Mouse (Mus musculus) urinary bladder, postnatal 25 days (tissue): Measurements from ENCODE around the gene Hist1h3h.
"Not testable (repeated sequence)": the region's sequence is repeated elsewhere in the genome, so short reads cannot be mapped to it uniquely, and the experiment has no call there.

Experiments used
- DNase-seq: peaks from one replicate; pipeline ENCODE4 v3.0.0; 2022; ENCODE audit warnings: low spot score

Hist1h3h gene

DNA sequence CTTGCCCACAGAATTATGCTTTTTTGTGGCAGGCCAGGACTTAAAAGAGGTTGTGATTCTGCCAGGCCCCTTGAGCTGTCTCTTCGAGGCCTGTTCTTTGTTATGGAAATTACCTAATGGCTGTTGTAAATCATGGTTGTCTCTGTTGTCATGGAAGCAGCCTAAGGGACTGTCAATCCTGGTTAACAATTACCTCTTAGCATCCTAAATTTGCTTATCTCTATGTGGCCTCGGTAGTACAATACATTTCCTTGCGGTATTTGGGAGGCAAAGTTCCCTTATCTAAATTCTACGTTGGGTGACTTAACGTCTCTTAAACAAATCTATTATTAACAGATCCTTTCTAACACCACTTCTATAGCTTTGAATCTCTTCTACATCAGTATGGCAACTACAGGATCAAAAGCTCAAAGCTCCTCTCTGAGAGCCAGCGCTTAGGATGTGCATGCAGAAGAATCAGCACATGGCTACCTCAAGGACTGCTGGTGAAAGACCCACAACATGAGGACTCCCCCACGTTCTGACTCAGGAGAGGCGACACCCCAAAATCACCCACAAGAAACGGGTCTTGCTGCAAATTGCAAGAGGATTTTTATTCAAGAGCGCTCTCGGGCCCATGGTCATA is 10.6 kb downstream of the Hist1h3h start:
- DNase-seq: no peak

DNA sequence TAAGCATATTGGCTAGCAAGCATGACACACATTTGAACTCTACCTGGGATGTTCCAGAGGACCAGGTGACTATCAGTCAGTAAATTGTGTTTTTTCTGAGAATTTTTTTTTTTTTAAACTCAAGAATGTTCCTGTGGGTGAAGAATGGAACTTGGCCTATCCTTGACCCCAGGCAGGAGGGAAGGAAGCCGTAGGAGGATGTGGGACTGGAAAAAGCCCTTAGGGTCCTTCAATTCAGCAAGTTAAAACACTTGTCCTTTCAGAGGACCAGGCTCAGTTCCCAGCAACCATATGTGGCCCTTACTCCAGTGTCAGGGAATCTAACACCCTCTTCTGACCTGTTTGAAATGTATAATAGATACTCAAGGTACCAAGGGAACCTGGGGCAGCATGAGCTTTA is 12.1 kb downstream of the Hist1h3h start:
- no peak for DNase-seq

DNA sequence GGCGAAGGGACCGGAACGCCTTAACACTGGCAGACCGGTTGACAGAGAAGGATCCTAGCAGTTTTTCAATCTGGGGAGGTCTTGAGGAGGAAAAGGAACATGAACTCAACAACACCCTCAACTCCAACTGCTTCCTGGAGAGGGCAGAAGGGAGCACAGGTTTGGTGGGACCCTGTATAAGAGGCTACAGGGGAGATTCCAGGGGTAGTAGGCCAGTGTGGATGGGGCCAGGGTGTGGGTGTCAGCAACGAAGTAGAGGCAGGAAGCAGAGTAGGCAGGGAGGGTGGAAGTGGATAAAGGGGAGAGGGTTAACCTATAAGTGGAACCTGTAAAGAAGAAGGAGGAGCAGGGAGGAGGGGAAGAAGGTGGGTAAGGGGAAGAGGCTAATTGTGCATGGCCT is 16.0 kb downstream of the Hist1h3h start:
- DNase-seq: no peak

DNA sequence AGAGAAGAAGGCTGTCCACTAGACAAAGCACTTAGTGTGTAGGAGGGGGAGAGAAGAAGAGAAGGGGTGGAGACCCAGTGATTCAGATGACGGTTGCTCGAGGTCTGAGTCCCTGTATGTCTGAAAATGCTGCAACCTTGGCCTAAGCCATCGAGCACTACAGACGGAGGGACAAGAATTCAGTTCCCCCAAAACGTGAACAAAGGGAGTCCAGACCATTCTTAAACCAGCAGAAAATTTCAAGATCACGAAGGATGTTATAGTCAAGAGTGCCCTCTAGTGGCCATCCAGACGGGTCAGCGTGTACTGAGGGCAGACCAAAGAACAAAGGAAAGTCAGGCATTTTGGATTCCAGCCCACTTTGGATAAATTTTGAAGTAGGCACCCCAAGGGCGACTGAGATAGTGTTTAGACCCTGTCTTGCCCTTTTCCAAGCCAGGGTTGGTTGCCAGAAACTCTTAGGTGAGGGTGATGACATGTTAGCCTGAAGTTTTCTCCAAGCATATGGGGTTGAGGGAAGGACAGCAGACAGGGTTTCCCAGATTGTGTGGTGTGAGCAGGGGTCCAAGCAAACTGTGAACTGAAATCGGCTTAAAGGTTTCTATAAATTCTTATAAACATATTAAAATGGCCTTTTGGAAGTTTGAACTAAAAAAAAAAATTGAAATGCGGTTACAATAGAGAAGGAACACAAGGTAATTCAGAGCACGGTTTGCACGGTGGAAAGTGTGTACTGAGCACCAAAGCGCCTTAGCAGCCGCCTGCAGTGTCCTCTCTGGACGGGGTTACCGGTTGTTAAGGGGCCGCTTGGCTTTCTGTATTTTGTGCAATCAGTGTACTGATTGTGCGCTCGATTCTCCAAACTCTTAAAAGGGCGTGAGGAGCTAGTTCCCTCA is 16.8 kb downstream of the Hist1h3h start:
- DNase-seq: peak; percentile 67

DNA sequence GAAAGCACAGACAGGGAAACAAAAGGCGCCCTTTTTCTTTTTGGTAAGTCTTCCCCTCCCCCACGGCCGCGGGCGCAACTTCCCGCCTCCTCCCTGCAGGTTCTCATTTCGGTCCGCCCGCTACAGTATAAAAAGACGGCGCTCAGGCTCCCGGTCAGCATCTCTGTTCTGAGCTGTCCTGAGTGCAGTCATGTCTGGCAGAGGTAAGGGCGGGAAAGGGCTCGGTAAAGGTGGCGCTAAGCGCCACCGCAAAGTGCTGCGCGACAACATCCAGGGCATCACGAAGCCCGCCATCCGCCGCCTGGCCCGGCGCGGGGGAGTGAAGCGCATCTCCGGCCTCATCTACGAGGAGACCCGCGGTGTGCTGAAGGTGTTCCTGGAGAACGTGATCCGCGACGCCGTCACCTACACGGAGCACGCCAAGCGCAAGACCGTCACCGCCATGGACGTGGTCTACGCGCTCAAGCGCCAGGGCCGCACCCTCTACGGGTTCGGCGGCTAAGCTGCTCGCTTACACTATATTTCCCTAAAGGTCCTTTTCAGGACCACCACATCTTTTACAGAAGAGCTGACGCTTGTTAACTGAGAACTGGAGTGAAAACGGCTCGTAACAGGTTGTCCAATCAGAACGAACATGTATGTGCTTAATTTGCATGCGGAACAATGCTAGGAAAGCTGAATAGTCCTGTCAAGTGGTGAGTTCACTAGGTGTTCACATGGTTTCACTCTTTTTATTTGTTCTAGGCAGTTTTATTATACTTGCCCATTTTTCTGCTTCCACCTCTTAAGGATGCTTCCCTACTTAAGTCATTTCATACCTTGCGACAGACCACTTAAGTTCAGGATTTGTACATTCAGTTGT is 17.7 kb downstream of the Hist1h3h start, which contains the start of gene Hist1h4j:
Hist1h4j (plus strand) TSS at position 159 of the 862 bp plus-strand sequence.
- peak; percentile 62 for DNase-seq

DNA sequence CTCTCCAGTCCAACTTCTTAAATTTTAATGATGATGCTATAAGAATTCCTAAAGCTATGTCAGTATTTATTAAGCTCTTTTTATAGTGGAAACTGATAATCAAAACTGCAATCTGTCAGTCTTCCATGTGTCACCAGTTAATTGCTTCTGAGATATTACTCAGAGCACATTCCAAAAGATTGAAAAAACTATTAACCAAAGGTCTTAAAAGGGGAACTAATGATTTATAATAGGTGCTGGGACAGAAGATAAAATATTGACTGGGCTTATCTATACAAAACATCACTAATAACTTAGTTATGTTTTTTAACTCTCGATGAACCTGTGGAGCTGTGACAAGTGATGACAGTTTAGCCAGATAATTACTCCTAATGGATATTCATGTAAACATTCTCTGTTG is 27.5 kb downstream of the Hist1h3h start:
- DNase-seq: no peak

DNA sequence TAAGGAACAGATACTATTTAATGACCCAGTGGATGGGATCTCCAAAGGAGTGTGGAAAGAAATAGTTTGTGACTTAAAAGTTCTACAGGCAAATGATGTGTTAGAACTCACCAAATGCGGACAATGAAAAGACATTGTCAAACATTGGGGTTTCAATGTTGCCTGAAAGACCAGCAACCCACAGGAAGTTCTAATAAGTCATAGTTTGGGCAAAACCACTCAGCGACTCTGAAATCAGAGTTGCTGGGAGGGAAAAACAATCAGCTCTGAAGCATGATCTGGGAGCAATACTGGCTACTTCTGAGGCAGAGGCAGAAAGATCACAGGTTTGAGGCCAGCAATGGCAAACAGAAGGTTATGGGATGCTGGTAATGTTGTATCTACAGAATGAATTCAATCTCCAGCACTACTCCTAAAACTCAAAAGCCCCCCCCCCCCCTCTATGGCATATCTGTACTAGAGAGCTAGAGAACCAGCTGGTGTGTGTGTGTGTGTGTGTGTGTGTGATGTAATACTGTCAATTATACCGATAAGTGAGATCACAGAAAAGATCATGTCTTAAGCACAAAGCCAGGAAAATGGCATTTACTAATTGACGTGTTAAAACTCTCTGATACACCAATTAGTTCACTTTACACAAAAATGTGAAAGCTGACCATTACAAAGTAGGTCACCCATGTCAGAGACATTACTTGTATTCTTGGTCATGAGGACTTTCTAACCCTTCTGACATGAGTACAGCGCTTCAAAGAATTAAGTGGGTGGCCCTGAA is 32.1 kb downstream of the Hist1h3h start:
- DNase-seq: no peak

DNA sequence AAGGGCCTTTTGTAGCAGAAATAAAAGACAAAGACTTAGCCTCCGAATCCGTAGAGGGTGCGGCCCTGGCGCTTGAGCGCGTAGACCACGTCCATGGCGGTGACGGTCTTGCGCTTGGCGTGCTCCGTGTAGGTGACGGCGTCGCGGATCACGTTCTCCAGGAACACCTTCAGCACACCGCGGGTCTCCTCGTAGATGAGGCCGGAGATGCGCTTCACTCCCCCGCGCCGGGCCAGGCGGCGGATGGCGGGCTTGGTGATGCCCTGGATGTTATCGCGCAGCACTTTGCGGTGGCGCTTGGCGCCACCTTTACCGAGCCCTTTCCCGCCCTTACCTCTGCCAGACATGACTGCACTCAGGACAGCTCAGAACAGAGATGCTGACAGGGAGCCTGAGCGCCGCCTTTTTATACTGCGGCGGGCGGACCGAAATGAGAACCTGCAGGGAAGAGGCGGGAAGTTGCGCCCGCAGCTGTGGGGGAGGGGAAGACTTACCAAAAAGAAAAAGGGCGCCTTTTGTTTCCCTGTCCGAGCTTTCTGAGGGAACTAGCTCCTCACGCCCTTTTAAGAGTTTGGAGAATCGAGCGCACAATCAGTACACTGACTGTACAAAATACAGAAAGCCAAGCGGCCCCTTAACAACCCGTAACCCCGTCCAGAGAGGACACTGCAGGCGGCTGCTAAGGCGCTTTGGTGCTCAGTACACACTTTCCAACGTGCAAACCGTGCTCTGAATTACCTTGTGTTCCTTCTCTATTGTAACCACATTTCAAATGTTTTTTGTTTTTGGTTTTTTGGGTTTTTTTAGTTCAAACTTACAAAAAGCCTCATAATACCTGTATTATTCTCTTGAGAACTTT is 32.9 kb downstream of the Hist1h3h start, which contains the start of gene Hist1h4k:
Hist1h4k (minus strand) TSS at position 347 of the 859 bp plus-strand sequence.
- DNase-seq: peak; percentile 88

DNA sequence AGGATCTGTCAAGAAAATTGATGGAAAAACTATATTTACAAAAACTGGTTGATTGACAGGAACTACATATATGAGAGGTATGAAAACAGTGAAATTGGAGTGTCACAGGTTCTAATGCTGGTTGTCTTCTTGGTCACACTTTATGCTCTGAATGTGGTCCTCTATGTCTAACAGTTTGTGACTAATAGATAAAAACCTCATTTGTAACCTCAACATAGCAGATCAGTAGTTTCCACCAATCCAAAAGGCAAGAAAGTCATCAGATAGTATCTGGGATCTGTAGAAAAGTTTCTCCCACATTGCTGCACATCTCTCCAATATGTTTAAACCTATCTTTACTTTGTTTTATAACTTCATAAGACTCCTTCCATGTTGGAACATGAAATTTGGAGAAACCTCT is 34.0 kb downstream of the Hist1h3h start:
- no peak for DNase-seq

DNA sequence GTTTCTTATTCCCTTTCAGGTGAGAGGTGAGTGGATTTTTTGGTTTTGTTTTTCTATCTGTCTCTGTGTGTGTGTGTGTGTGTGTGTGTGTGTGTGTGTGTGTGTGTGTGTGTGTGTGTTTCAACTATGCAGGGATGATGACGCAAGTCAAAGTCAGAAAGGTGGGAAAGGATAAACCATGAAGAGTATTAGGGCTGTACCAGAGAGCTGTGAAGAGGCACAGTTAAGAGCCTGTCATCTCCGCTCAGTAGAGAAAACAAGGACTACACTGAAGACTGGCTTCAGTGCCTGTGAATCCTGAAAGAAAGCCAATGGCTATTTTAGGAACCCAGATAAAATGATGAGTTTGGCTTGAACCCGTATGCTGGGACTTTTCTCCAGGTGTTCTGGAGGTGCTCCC is 34.4 kb downstream of the Hist1h3h start:
- no peak for DNase-seq

DNA sequence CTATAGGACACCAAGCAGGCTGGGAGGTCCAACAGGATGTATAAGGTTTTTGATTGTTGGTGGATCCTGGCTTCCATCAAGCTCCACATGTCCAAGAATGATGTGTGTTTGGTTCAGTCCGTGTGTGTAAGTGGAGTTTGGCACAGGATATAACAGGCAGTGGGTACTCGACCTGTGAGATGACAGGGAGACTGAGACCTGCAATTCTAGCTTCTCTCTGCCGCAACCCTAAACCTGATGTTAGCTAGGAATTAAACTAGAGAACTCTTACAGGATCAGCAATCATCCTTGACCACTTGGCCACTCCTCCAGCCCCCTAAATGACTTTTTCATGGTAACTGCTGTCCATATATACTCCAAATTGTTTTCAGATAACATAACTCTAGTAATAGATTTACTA is 34.9 kb downstream of the Hist1h3h start:
- no peak for DNase-seq

DNA sequence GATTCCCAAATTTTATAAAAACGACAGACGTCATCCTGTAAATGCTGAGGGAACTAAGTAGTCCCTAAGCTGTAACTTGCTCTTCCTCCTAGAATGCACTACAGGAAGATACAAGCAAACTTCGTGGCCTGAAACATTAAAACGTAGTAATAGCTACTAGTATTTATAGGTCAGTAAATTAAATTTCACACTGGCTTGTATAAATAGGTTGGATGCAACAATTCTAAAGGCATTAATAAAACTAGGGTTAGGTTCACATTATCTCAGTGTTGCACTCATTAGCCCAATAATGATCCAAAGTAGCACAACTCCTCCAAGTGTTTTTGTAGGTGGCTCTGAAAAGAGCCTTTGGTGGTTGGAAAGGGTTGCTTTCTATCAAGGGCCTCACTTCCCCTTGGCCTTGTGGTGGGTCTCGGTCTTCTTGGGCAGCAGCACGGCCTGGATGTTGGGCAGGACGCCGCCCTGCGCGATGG is 35.6 kb downstream of the Hist1h3h start:
- no peak for DNase-seq

DNA sequence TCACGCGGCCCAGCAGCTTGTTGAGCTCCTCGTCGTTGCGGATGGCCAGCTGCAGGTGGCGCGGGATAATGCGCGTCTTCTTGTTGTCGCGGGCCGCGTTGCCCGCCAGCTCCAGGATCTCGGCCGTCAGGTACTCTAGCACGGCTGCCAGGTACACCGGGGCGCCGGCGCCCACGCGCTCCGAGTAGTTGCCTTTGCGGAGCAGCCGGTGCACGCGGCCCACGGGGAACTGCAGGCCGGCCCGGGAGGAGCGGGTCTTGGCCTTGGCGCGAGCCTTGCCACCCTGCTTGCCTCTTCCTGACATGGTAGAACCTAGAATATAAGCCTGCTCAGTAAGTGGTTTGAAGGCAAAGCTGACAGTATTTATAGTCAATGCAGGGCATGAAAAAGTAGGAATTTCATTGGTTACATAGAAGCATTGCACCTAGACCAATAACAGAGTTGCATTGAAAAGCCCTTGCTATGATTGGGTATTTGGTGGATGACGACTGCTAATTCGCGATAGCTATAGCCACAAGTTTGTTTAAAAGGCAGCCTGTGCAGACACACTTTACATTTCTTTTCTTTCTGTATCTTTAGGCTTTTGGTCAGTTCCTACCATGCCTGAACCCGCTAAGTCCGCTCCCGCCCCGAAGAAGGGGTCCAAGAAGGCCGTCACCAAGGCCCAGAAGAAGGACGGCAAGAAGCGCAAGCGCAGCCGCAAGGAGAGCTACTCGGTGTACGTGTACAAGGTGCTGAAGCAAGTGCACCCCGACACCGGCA is 36.2 kb downstream of the Hist1h3h start, which contains the start of the genes Hist1h2ak and Hist1h2bn:
Hist1h2ak (minus strand) TSS at position 304 of the 762 bp plus-strand sequence.
Hist1h2bn (plus strand) TSS at position 600 of the 762 bp plus-strand sequence.
- peak; percentile 23 for DNase-seq

DNA sequence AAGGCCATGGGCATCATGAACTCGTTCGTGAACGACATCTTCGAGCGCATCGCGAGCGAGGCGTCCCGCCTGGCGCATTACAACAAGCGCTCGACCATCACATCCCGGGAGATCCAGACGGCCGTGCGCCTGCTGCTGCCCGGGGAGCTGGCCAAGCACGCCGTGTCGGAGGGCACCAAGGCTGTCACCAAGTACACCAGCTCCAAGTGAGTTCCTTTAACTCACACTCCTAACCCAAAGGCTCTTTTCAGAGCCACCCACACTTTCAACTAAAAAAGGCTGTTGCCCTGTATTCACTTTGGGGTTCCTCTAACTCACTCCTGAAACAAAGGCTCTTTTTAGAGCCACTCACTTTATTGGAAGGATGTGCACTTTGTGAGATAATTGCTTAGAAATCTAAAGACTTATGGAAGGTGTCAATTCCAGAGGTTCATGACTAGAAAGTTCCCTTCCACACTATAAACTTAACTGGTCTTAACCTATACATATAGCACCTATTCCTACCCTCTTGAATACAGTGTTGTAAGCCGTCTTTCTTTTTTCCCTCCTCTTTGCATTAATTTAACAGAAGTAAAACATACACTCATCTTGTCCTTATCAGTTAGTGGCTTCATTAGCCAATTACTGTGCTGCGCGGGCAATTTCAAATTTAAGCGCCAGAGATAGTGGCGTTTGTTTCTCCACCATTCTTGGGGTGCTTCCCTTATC is 37.0 kb downstream of the Hist1h3h start:
- not testable (repeated sequence) for DNase-seq

DNA sequence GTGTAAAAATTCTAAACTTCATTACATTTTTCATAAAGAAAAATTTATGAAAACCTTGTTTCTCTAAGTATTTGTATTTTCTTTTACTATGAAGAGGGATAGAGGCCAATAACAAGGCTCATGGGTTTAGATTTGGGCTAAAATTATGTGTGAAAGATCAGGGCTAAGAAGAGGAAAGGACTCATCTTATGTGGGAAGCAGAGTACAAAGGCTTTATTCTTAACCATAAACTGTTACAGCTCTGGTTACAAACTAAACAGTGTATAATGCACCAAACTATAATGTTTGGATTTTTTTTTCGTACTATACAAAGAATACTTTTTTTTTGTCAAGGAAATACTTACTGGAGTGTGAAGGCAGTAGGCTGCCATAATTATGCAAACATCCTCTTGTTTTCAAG is 38.2 kb downstream of the Hist1h3h start:
- DNase-seq: no peak
